Mouse (Mus musculus) heart, postnatal 0 days (tissue): ENCODE results near the gene Eif3c.

Source experiments
- CTCF ChIP-seq: IDR thresholded peaks from 2 replicates; pipeline ENCODE4 v1.5.1; 2016; ENCODE audit warnings: antibody characterized with exemption, control low read depth, low read depth
- EP300 ChIP-seq: IDR thresholded peaks from 2 replicates; pipeline ENCODE4 v1.6.1; 2016; ENCODE audit warnings: antibody characterized with exemption, low read depth

DNA sequence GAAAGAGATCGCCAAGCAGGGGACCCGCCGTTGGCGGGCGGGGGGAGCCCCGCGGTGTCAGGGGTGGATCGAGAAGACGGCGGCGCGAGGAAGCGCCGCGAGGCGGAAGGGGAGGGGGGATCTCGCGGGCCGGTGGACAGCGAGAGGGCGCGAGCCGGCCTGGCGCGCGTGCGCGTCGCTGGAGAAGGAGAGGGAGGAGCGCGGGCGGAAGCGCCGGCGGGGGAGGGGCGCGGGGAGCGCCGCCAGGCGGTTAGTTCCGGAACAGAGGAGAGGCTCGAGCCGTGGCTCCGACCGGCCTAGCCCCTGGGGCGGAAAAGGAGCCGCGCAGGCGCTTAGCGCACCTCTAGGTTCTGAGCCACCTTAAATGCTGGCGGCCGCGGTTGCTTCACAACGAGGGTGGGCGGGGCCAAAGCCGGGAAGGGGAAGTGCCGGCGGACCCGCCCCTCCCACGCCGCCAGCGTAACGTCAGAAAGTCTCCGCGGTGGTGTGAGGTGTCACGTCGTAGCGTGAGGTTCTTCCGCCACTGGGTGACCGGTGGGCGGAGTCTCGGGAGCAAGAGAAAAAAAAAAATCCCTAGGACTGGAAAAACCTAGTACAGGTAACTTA, 62.8 kb downstream of the Eif3c start, which contains the start of gene Atxn2l:
- TF ChIP-seq CTCF (peak; percentile 37), EP300 (peak; percentile 70; the same call in 1 of the 2 replicates)
